Mouse (Mus musculus) brain, embryonic 14.5 days (tissue): Measurements from ENCODE around the gene Pitpnc1. TPM values are rescaled to one million over a fixed set of nuclear protein-coding genes. Genes with fewer than 3 reads are reported as not detected.

Experiments
- DNase-seq: peaks from one replicate; pipeline ENCODE4 v3.0.0-alpha.2; 2011; ENCODE audit warnings: low read depth
- CTCF ChIP-seq: fragments of 200-500 bp; IDR thresholded peaks from 2 replicates; pipeline ENCODE4 v1.5.1; 2012; ENCODE audit warnings: inconsistent platforms, mild to moderate bottlenecking, moderate library complexity, borderline replicate concordance; ENCODE audit not compliant: insufficient read depth, insufficient read length; ENCODE audit errors: extremely low read depth
- POLR2A ChIP-seq: fragments of 200-500 bp; IDR thresholded peaks from 2 replicates; pipeline ENCODE4 v1.6.1; 2012; ENCODE audit warnings: mild to moderate bottlenecking, inconsistent platforms, borderline replicate concordance; ENCODE audit not compliant: poor library complexity, insufficient read depth, insufficient read length, severe bottlenecking; ENCODE audit errors: extremely low read depth
- polyA plus RNA-seq: library from polyadenylated mRNA; depleted of rRNA; stranded (reverse); fragments of >200 nt; gene quantifications from 2 replicates; pipeline ENCODE4 v1.2.3, GENCODE M21; 2012

Pitpnc1 gene
- polyA plus RNA-seq, 1 experiment = 30.2 TPM

DNA sequence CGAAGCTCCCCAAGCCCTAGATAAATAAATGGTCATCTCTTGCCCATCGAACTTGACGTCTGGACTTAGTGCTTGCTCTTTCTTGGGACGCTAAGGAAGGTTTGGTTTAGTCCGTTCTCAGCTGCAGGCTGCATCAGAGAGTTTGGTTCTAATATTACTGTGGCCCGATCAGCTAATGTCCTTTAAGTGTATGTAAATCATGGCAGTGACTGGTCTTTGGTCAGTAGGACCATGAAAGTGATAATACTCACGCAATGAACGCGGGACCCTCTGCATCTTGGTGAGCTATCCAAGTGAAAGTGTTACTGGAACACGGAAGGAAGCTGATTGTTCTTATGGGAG lies 9.3 kb upstream of the Pitpnc1 start:
- TF ChIP-seq CTCF = no peak
- TF ChIP-seq POLR2A = no peak
- DNase-seq = no peak

DNA sequence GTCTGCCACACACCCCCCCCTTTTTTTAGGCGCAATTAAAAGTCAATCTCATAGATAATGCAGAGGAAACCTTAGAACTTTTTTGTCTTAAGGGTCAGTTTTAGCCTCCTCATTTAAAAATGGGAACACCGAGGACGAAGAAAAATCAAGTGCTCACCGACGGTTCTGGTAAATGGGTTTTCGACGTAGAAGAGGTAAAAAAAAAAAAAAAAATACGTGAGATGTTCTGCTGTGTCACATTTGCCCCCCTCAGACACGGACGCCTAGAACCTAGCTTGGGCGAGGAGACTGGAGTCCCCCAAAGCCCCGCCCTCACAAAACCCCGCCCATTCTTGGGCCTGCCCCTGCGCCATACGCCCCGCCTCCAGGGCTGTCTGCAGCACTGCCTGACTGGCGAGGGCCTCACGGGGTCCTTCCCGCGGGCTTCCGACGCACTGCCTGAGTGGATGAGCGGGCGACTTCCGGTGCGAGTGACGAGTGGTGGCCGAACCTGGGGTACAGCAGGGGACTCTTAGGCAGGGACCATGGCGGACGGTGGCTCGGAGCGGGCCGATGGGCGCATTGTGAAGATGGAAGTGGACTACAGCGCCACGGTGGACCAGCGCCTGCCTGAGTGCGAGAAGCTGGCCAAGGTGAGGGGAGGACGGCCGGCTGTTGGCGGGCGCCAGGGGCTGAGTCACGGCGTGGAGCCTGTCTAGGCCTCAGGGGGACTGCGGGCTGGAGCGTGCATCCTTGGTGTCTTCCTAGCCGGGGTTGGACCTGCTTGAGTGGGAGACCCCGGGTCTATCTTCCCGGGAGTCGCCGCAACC lies 8.8 kb upstream of the Pitpnc1 start, which contains the start of gene Psmd12:
Gene Psmd12, plus strand, starts transcription at position 432 of the 809 bp plus-strand sequence.
- TF ChIP-seq POLR2A = peak; percentile 38; the same call in 1 of the 2 replicates
- no peak for TF ChIP-seq CTCF
- DNase-seq = peak; percentile 98

DNA sequence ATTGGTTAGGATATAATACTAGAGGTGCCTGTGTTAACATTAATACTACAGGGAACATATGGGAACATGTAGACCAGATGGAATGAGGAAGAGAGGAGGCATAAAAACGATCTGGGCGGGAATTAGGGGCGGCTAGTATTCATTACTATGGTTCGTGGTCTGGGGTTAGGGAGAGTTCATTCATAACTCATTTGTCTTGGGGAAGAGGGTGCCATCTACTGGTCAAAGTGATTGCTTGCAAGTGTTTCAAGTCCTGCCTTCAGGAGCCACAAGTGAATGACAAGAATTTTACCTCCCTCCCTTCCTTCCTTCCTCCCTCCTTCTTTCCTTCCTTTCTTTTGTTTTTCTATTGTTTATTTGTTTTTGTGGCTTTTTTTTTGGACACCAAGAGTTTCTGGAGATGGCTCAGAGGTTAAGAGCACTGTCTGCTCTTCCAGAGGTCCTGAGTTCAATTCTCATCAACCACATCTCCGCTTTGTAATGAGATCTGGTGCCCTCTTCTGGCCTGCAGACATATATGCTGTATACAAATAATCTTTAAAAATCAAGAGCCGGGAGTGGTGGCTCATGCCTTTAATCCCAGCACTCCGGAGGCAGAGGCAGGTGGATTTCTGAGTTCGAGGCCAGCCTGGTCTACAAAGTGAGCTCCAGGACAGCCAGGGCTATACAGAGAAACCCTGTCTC lies 2.8 kb upstream of the Pitpnc1 start:
- peak; percentile 96 for DNase-seq
- TF ChIP-seq POLR2A (no peak), CTCF (peak; percentile 81)

DNA sequence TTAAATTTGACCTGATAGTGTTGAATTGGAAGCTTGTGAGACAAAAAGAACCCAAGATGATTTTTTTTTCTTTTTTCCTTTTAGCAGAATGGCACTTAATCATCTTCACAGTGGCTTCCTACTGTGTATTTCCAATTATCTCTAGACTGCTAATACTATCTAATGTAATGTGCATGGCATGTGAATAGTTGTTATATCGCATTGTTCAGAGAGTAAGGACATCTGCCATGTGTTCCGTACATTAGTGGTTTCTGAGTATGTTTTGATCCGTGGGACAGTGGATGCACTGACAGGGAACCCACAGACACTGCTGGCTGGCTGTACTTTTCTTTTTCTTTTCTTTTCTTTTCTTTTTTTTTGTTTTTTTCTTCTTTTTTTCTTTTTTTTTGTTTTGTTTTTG lies 1.8 kb upstream of the Pitpnc1 start:
- TF ChIP-seq POLR2A (no peak), CTCF (no peak)
- no peak for DNase-seq

DNA sequence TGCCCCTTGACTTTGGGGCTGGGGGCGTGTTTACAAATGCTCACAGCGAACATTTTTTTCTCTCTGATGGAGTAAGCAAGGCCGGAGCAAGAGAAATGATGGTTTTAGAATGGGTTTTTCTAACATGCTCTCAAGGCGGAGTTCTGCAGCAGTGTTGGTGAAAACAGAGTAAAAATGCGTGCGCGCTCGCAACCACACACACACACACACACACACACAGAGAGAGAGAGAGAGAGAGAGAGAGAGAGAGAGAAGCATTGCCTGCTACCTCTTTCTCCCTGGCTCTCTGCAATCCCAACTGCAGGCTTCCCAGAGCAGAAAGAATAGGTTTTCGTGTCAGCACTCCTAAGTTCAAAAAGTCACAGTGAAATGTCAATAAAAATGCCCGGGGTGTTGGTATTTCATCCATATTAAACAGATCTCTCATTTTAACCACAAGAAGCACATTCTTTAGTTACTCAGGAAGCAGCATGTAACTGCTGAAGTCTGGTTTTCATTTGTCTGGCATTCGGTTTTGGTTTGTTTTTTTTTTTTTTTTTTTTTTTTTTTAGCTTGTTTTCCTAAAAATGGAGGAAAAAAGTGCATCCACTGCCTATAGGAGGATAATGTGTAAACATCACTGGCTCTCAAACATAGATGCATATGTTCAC lies 697 bp upstream of the Pitpnc1 start:
- peak; percentile 27 for DNase-seq
- TF ChIP-seq CTCF (no peak), POLR2A (no peak)

DNA sequence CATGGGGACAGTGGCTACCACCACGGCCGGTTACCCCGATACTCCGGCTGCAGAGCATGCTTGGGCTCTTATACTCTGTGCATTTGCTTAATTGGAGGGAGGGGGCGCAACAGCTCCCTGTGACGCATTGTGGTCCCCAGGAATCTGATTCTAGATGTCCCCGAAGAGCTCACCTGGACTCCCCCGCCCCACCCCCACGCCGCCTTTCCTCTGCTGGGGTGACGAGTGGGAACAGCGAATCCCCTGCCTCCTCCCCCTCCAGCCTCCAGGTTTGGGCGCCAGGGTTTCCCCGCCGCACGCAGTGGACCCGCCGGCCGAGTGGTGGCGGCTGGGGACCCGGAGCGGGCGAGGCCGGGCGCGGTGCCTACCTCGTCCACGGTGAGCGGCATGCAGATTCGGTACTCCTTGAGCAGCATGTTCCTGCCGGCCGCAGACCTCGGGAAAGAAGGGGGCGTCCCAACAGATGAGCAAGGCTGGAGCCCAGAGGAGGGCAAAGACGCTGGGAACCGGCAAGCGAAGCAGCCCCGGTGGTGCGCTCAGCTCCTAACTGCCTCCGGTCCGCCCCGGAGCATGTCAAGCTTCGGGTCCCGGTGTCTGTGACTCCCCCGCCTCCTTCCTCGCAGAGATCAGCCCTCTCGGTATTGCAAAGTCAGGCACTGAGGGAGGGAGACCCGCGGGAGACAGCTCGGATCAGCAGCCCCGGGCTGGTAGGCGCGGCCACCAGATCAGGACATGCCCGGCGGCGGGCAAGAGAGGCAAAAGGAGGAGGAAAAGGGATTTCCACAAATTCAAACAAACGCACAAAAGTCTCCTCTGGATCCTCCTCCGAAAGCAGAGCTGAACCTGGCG lies 752 bp downstream of the Pitpnc1 start:
- DNase-seq = peak; percentile 74
- TF ChIP-seq CTCF (no peak), POLR2A (peak; percentile 35; the same call in 1 of the 2 replicates)

DNA sequence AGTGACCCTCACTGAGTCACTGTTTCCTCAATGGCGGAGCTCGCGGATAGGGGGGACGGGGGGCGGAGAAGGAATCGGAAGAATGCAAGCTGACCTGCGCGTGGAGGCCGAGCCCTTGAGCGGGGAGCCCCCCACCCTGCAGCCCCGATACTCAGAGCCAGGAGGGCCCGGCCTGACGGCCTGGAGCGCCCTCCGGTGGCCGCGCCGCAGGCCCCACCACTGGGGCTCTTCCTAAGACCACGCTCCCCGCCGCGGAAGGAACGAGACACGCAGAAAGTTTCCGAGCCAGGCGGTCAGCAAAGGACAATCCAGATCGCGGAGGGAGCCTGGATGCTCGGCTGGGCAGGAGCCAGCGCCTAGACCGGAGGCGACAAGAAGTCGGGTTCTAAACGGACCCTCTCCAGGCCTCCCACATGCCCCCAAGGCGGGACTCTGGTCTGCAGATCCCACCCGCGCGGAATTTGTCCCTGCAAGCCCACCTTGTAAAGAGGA lies 1.4 kb downstream of the Pitpnc1 start:
- DNase-seq = peak; percentile 93
- TF ChIP-seq POLR2A = no peak
- peak; percentile 85 for TF ChIP-seq CTCF

DNA sequence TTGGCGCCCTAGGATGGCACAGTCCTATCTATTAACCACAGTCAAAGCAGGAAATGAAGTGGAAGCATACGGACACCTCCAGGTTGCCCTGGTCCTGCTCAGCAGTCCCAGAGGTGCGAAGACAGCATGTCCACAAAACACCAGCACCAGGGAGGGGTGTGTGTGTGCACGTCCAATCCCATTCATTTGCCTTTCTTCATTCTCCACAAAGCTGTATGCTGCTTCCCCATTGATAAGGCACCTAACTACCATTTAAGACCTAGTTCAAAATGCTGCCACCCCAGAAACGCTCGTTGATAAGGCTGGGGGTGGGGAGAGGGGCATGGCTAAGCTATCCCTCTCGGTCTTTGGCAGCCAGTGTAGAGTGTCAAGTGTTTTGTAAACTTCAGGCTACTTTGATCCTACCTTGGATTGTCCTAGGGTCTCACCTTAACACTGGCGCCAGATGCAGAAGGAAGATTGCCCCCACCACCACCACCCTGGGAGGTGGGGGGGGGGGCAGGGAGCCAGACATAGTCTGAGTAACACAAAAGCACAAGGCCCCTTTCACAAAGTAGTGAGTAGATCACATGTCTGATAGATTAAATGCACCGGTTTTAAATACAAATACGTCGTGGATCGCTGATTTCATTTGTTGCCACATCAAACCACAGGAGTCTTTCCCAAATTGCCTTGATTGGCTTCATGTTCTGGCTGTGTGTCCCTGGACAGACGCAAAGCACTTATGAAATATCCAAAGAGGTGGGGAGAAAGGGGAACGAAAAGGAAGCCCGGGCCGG lies 2.1 kb downstream of the Pitpnc1 start:
- no peak for TF ChIP-seq CTCF
- no peak for DNase-seq

DNA sequence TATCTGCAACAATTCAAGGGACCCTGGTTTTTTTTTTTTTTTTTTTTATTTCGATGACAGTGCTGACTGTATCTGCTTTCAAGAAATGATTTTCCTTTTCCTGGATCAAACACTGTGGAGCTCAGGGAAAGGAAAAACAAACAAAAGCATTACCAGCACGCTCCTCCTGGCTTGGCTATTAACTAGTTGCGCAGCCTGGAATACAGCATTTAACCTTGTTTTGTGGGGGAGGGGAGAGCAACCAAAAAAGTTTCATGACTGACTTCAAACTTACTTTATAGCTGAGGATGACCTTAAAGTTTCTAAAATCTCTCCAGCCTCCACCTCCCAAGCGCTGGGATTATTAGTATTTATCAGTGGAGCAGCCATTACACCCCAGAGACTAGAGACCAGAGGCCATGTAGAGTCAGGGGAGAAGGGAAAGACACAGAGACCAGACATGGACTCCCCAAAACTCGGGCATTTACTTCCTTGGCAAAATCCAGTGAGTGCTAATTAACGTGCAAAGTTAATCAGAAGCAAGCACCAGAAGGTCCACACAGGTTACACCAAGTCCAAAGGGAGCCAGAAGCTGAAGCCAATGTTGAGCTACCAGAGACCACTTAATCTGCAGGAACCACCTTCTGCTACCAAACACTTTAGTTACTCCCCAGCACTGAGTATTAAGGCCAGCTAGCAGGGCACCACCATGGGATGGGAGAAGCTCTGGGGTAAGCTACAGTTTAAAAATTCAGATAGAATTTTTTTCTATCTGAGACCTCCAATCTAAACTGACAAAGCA lies 3.7 kb downstream of the Pitpnc1 start:
- no peak for DNase-seq
- TF ChIP-seq POLR2A = no peak
- TF ChIP-seq CTCF = no peak

DNA sequence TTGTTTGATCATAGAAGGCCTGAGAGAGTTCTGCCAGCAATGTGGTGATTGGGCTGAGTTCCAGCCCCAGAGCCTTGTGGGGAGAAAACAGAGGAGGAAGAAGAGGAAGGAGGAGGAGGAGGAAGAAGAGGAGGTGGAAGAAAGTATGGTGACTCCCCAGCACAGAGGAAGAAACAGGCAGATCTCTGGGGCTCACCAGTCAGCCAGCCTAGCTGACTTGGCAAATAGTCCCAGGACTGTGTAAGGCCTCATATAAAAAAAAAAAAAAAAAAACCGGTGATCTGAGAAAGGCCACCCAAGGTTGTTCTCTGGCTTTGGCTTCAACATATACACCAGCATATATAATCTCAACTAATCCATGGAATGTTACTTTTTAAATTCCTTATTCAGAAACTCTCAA lies 4.5 kb downstream of the Pitpnc1 start:
- no peak for TF ChIP-seq POLR2A
- TF ChIP-seq CTCF = no peak
- no peak for DNase-seq

DNA sequence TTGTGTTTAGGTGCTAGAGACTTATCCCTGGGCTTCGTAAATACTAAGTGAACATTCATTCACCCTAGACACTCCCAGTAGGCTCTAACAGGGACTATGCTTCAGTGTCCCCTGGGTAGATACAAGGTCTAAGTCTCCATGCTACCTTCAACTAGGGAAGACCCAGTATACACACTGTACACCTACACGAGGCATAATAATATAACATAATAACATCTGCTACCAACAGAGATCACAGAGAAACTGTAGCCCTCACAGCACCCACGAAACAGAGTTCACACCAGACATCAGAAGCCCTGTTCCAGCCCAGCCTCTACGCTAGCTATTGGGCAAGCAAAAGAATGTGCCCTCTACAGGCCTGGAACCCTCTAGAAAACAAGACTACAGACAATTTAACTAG lies 5.5 kb downstream of the Pitpnc1 start:
- no peak for TF ChIP-seq CTCF
- no peak for TF ChIP-seq POLR2A
- no peak for DNase-seq
